Mouse (Mus musculus) liver, embryonic 14.5 days (tissue): ENCODE measurements around the gene Ncf1.
A peak's percentile ranks its signal among the peaks of the same experiment; 100 is the strongest.

Source experiments
- CTCF ChIP-seq: IDR thresholded peaks from 2 replicates; pipeline ENCODE4 v1.5.1; 2016; ENCODE audit warnings: antibody characterized with exemption, low read depth, control low read depth
- EP300 ChIP-seq: IDR thresholded peaks from 2 replicates; pipeline ENCODE4 v1.6.1; 2016; ENCODE audit warnings: antibody characterized with exemption, low read depth

GRCm38 (mm10) chr5:134253806-134254205 lies 24.4 kb upstream of the Ncf1 start:
- TF ChIP-seq CTCF (peak; percentile 42; the same call in 1 of the 2 replicates), EP300 (no peak)
